Mouse (Mus musculus) lung, embryonic 14.5 days (tissue): ENCODE results near the gene Pfkfb2. TPM values are rescaled to one million over a fixed set of nuclear protein-coding genes. Genes with fewer than 3 reads are reported as not detected.
"Not testable (repeated sequence)": the region's sequence is repeated elsewhere in the genome, so short reads cannot be mapped to it uniquely, and the experiment has no call there.

Experiments used
- ATAC-seq: fragments of 200-750 bp; cut with Nextera tagmentation; 2 replicates; pipeline ENCODE4 v1.8.0; 2017; ENCODE audit warnings: mild to moderate bottlenecking, moderate TSS enrichment, moderate library complexity; ENCODE audit not compliant: insufficient read depth
- DNase-seq: peaks from one replicate; pipeline ENCODE4 v3.0.0-alpha.2; 2015
- H3K27ac ChIP-seq: fragments of 300-500 bp; sonication (generic); 2 replicates; pipeline ENCODE4 v1.5.1; 2014; ENCODE audit warnings: low read depth, mild to moderate bottlenecking, moderate library complexity
- H3K27me3 ChIP-seq: fragments of 300-500 bp; sonication (generic); 2 replicates; pipeline ENCODE4 v1.6.1; 2014; ENCODE audit warnings: low read length, control low read depth; ENCODE audit not compliant: insufficient read depth
- H3K36me3 ChIP-seq: fragments of 300-500 bp; sonication (generic); 2 replicates; pipeline ENCODE4 v1.6.1; 2014; ENCODE audit warnings: control low read depth; ENCODE audit not compliant: insufficient read depth
- H3K4me1 ChIP-seq: fragments of 300-500 bp; sonication (generic); 2 replicates; pipeline ENCODE4 v1.6.1; 2014; ENCODE audit warnings: antibody characterized with exemption, control low read depth; ENCODE audit not compliant: insufficient read depth
- H3K4me2 ChIP-seq: fragments of 300-500 bp; sonication (generic); 2 replicates; pipeline ENCODE4 v1.6.1; 2014; ENCODE audit warnings: mild to moderate bottlenecking
- H3K4me3 ChIP-seq: fragments of 300-500 bp; sonication (generic); 2 replicates; pipeline ENCODE4 v1.5.1; 2014; ENCODE audit warnings: low read depth, low read length
- H3K9ac ChIP-seq: fragments of 300-500 bp; sonication (generic); 2 replicates; pipeline ENCODE4 v1.6.1; 2014
- H3K9me3 ChIP-seq: fragments of 300-500 bp; sonication (generic); 2 replicates; pipeline ENCODE4 v1.6.1; 2016; ENCODE audit warnings: low read depth, low read length, control low read depth
- CTCF ChIP-seq: IDR thresholded peaks from 2 replicates; pipeline ENCODE4 v1.5.1; 2016; ENCODE audit warnings: antibody characterized with exemption, low read depth
- WGBS: fragments of 180-500 bp; shearing (Covaris S2); extraction: QIAGEN DNeasy Blood & Tissue Kit; methylation state at CpG from one replicate; pipeline ENCODE4 v1.1.7; 2014; 5-methylcytosine and 5-hydroxymethylcytosine counted together
- polyA plus RNA-seq: library from polyadenylated mRNA; unstranded; fragments of >200 nt; fragmentation: Nextera tagmentation; extraction: Ambion mirVana; gene quantifications from 2 replicates; pipeline ENCODE4 v1.2.1, GENCODE M21; 2014

The Pfkfb2 gene
- polyA plus RNA-seq, 1 experiment from 2014 or later: 7.2 TPM

GRCm38 (mm10) chr1:130661454-130661853, 67.6 kb downstream of the Pfkfb2 start, which contains the start of gene C4bp:
Gene C4bp (minus strand): TSS chr1:130661632.
- no peak within 1 kb of the TSS for H3K9ac ChIP-seq
- H3K27me3 ChIP-seq: no peaks in the 10 kb centered on the region
- ATAC-seq (peak; percentile 47; the same call in 1 of the 2 replicates), DNase-seq (peak; percentile 4)
- no peaks in the 10 kb centered on the region for H3K36me3 ChIP-seq
- H3K9me3 ChIP-seq: no peaks in the 10 kb centered on the region
- WGBS: 17% methylated on average over 3 of the region's 3 CpGs
- H3K4me1 ChIP-seq: no peaks in the 10 kb centered on the region
- H3K4me3 ChIP-seq: no peak within 1 kb of the TSS
- no peak within 1 kb of the TSS for H3K4me2 ChIP-seq
- no peak for TF ChIP-seq CTCF
- H3K27ac ChIP-seq: no peak within 1 kb of the TSS

GRCm38 (mm10) chr1:130659641-130660040, 69.4 kb downstream of the Pfkfb2 start:
- not testable (repeated sequence) for H3K4me2 ChIP-seq, H3K4me3 ChIP-seq, DNase-seq, H3K4me1 ChIP-seq, H3K27me3 ChIP-seq, ATAC-seq, H3K36me3 ChIP-seq, H3K9ac ChIP-seq, H3K27ac ChIP-seq, H3K9me3 ChIP-seq
- 26% methylated on average over 5 of the region's 5 CpGs for WGBS

GRCm38 (mm10) chr1:130644103-130644502, 85.0 kb downstream of the Pfkfb2 start:
- ATAC-seq (no peak), DNase-seq (no peak)
- Histone ChIP-seq H3K4me3 (no peak overlapping the region), H3K27me3 (no peaks in the 10 kb centered on the region), H3K9me3 (no peaks in the 10 kb centered on the region), H3K36me3 (no peaks in the 10 kb centered on the region), H3K9ac (no peak overlapping the region), H3K4me1 (no peaks in the 10 kb centered on the region), H3K4me2 (no peak overlapping the region), H3K27ac (no peak overlapping the region)
- 61% methylated on average over 4 of the region's 4 CpGs for WGBS
- TF ChIP-seq CTCF: no peak

- Histone ChIP-seq H3K4me1 (no peaks in the 10 kb centered on the region), H3K4me2 (no peak overlapping the region), H3K9ac (no peak overlapping the region), H3K9me3 (no peaks in the 10 kb centered on the region), H3K36me3 (no peaks in the 10 kb centered on the region), H3K27ac (no peak overlapping the region), H3K4me3 (no peak overlapping the region), H3K27me3 (no peaks in the 10 kb centered on the region)
- ATAC-seq: no peak
- TF ChIP-seq CTCF: no peak
- no peak for DNase-seq
Measured at GRCm38 (mm10) chr1:130640967-130641366, 88.1 kb downstream of the Pfkfb2 start.

Other genes with a start within 250 kb of the Pfkfb2 start
- gene Zp3r, start 99.6 kb downstream of the Pfkfb2 start, polyA plus RNA-seq: 0.13 TPM in 1 of 2 replicates, not detected in the other
- not detected in 2 replicates for gene C4bp, start 67.6 kb downstream of the Pfkfb2 start, polyA plus RNA-seq
- gene Gm29427, start 13.5 kb downstream of the Pfkfb2 start, polyA plus RNA-seq: not detected in 2 replicates
- gene Yod1, start 11.9 kb downstream of the Pfkfb2 start, polyA plus RNA-seq: 11.7 and 11.8 TPM in 2 replicates
- 7.8 TPM in 2 replicates for gene AA986860, start 2.7 kb upstream of the Pfkfb2 start, polyA plus RNA-seq
- gene Fcamr, start 71.6 kb upstream of the Pfkfb2 start, polyA plus RNA-seq: not detected in 2 replicates
- gene Pigr, start 97.4 kb upstream of the Pfkfb2 start, polyA plus RNA-seq: not detected in 2 replicates
- not detected in 2 replicates for gene Fcmr, start 136.4 kb upstream of the Pfkfb2 start, polyA plus RNA-seq
- gene Il24, start 158.2 kb upstream of the Pfkfb2 start, polyA plus RNA-seq: not detected in 2 replicates
- gene Il20, start 182.2 kb upstream of the Pfkfb2 start, polyA plus RNA-seq: not detected in 2 replicates
- not detected in 2 replicates for gene Il19, start 210.9 kb upstream of the Pfkfb2 start, polyA plus RNA-seq